Mouse (Mus musculus): ENCODE results near the gene H2afj.
A peak's percentile ranks its signal among the peaks of the same experiment; 100 is the strongest.
"Not testable (repeated sequence)": the region's sequence is repeated elsewhere in the genome, so short reads cannot be mapped to it uniquely, and the experiment has no call there.

H2afj gene

DNA sequence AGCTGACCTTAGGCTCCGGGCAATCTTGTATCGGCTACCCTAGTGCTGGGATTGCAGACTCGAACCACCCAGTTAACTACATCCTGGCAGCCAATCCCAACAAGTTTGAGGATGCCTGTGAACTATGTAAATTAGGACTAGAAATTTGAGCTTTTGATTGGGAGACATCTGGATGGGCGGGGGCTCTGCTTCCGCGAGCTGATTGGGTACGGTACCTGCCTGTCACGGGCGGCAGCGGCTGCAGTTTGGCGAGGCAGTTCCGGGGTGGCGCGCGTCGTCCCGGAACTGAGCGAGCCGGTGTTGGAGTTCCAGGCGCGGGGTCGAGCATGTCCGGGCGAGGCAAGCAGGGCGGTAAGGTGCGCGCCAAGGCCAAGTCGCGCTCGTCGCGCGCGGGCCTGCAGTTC is at the start of gene H2afj:
TSS of gene H2afj (plus strand) at position 231 of the 404 bp plus-strand sequence.
- DNase-seq (ENCODE audit: low spot score in 2 of 2) = peak; percentile 98

DNA sequence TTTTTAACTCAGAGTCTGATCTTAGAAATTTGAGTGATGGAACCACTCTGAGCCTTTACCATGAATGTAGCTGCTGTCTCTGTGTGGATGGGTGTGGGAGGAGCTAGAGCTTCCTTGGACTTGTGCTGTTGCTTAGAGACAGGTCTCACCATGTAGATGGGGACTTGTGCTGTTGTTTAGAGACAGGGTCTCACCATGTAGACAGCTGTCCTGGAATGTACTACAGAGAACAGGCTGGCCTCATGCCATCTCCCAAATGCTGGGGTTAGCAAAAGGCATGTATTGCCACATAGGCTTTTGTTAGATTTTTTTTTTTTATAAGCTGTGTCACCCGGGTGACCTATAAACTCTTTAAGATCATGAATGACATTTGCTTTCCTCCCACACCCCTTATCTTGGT is 44.1 kb upstream of the H2afj start:
- DNase-seq (ENCODE audit: low spot score in 2 of 2) = no peak

DNA sequence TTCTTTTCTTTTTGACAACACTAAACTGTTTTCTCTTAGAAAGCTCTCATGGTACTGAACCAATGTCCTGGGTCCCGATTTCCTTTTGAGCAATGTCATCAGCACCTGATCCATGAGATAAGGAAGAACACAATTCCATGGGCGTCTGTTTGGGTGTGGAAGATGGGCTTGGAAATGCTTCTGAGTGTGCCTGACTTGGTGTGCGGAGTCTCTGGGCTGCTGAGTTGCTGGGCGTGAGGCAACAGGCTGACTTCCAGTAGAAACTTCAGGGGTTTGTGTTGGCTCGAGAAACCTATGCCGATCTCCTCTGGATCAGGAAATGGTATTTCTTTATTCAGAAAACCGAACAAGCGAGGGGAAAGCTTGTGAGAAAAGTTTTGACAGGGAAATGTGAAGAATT is 38.9 kb upstream of the H2afj start:
- no peak for DNase-seq (ENCODE audit: low spot score in 2 of 2)

DNA sequence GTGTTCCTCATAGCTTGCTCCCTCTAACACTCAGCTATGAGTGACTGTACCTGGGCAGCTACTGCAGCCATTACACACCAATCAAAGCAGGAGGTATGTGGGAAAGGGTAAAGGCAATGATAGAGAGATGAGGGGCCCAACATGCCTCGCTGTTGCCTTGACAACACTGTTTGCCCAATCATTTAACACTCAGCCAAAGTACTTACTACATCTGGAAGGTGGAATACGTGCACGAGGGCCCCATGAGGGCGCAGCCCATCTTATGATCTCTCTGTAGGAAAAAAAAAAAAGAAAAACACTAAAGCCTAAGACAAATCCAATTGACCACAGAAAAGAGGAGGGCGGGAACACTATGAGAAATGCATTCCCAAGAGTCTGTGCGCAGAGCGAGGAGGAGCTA is 38.2 kb upstream of the H2afj start:
- DNase-seq (ENCODE audit: low spot score in 2 of 2) = no peak

DNA sequence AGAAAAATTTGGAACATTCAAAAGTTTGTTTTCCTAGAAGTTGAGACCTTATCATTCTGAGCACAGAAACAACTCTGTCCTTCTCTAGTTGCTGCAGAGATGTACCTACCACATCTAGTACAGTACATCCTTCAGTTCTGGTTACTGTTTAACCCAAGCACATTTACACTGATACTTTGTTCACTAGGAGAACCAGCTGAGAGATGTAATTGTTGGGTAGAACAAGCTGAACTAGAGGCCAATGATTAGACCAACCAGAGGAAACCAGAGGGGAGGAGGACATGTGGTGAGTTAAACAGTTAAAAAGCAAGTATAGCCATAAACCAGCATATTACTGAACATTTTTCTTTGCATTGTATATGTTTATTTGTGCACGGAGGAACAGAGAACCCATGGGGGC is 31.7 kb upstream of the H2afj start:
- no peak for DNase-seq (ENCODE audit: low spot score in 2 of 2)

DNA sequence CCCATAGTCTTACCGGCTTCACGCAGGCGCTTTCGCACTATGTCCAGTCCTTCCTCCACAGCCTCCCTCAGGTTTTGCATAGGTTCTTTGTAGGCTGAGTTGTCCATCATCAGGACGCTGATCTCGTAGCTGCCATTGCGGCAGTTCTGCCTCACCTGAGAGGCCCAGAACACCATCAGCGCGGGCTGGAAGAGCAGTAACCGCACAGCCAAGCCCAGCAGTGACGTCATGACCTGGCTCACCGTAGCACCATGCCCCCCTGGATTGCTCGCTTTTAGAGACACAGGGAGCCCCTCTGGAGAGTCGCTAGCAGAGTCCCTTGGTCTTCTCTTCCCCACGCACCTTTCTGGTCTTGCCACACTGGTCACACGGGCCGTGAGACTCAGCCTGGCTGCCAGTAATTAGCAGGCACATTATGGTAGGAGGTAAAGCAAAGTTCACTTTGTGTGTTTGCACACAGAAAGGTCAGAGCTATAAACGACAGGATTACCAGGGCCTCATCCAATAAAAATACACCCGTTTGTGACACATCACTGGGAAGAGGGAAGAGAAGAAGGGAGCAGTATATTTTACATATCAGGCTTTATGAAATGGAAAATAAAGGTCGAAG is 26.6 kb upstream of the H2afj start, which contains the start of gene Gucy2c:
TSS of gene Gucy2c (minus strand) at position 389 of the 610 bp plus-strand sequence.
- no peak for DNase-seq (ENCODE audit: low spot score in 2 of 2)

DNA sequence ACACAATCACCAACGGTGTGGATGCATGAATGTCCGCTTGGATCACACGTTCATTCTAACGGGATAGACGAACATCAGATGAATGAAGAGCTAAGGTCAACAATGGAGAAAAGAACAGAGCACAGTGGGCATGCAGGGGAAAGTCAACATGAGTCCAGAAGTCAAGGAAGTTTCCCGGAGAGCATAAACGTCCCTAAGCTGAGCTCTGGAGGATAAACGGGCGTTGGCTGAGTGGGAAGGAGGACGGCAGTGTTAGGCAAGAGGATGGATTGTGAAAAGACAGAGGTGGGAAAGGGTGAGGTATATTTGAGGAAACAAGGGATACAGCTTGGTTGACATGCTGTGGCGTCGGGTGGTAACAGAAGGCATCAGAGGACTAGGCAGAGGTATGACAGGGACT is 25.9 kb upstream of the H2afj start:
- no peak for DNase-seq (ENCODE audit: low spot score in 2 of 2)

DNA sequence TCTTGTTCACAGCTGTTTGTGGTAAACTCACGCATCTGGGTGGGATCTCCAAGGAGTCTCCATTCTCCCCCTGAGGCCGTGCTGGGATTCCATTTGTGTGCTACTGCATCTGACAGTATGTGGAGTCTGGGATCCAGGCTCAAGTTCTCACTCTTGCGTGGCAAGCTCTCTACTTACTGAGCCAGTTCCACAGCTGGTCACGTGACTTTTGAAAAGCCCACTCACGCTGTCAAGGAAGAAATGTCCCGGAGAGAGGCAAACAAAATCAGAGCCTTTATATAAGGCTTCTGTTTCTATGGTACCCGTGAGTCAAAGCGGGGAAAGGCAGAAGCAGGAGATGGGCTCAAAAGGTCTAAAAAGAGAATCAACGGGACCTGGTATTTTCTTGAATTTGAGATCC is 25.3 kb upstream of the H2afj start:
- no peak for DNase-seq (ENCODE audit: low spot score in 2 of 2)

DNA sequence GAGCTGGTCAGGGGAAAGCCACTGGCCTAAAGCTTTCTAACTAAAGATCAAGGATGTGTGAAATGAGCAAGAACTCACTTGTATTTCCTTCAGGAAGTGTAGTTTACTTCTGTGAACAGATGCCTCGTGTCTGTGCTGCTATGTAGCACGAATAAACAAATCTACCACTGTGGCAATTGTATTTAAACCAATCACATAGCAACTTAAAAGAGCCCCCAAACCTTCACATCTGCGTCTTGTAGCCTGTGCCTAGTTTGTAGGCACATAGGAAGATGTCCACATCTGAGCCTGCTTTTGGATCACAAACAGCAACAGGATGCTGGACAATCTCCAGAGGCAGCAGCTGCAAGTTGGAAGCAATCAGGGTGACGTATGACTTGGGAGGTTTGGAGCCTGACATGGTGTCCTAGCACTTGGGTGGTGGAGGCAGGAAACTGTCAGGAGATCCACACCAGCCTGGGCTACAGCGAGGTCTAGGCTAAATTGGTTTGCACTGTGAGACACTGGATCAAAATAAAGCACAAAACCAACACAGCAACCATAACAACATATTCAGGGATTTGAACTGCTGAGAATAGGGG is 18.6 kb upstream of the H2afj start:
- DNase-seq (ENCODE audit: low spot score in 2 of 2) = no peak

DNA sequence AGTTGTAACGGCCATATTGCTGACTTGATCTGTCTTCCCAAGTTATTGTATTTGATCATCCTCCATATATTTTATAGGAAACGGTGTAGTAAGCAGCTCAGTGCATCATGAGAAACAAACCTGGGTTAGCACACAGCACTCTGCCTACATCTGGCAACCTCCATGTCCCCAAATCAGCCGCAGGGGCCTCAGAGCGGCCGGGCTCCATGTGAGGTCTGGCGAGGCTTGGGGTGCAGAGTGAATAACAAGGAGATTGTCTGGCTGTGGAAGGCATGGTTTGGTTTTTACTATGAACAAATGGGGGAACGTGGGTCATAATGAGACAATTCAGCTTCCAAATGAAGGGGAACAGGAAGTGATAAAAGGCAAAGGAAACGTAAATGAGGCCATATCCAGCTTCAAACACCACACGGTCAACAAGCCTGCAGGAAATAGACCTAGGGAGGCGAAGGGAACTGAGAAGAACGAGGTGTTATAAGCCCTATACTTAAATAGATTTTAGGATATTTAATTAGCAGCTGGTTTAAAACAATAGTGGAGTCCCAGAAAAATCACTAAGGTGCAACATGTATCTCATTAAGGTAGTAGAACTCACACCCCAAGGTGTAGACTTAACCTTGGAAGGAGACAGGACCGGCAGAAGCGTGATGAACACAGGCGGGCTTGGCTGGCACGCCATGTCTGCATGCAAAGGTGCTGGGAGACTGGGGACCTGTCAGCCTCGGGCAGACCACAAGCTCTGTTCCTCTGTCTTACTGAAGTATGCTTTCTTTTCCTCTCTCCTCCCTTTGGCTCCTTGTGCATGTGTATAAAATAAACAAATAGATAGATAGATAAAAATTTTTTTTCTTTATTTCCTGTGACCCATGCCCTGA is 14.9 kb upstream of the H2afj start:
- no peak for DNase-seq (ENCODE audit: low spot score in 2 of 2)

DNA sequence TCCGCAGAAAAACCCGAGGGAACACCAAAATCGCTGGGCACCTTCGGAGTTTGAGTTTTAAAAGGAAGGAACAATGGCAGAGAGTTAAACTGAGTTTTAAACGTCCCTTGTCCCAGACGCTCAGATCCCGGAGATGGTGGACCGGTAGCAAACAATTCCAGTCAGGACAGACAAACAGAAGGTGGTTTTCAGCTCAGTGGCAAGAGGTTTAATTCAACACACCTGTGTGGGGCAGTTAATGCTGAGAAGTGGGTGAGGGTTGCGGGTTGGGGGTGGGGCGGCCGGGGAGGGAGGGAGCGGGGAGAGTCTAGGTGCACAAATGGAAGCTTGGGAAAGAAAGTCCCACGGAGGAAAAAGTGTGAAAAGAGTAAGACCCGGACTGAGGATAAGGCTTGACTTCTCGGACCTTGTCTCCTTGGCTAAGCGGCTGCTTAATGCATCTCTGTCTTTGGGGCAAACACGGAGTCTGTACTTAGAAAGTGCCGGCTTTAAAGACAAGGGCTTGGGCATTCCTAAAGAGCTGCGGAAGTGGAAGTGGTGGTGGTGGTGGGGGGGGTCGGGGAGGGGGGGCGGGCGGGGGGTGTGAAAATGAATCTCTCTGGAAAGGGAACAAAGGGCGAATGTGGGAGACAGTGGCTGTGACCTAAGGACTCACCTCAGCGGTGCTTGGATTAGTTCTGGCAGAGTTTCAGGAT is 14.1 kb upstream of the H2afj start:
- no peak for DNase-seq (ENCODE audit: low spot score in 2 of 2)

DNA sequence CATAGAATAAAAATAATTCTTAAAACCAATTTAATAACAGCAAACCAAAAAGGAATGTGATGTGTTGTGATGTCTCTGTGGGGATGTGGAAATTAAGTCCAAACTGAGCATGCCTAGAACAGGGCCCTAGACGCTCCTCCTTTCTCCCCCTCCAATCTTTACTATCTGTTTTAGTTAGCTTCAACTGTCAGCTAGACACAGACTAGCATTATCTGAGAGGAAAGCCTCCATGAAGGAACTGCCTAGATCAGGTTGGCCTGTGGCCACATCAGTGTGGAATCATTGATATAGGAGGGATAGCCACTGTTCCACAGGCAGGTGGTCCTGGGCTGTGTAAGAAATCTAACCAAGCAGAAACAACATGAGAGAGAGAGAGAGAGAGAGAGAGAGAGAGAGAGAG is 12.9 kb upstream of the H2afj start:
- no peak for DNase-seq (ENCODE audit: low spot score in 2 of 2)

DNA sequence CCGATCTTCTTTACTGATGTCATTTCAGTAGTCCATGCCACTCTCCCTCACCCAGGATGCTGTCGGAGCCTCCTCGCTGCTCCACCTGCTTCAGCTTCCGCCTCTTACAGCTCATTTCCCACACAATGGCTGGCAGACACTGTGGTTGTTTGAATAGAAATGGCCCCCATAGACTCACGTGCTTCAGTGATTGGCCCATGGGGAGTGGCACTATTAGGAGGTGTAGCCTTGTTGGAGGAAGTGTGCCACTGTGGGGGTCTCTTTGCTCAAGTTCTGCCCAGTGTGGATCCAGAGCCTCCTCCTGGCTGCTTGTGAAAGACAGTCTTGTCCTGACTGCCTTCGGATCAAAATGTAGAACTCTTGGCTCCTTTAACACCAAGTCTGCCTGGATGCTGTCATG is 12.2 kb upstream of the H2afj start:
- no peak for DNase-seq (ENCODE audit: low spot score in 2 of 2)

DNA sequence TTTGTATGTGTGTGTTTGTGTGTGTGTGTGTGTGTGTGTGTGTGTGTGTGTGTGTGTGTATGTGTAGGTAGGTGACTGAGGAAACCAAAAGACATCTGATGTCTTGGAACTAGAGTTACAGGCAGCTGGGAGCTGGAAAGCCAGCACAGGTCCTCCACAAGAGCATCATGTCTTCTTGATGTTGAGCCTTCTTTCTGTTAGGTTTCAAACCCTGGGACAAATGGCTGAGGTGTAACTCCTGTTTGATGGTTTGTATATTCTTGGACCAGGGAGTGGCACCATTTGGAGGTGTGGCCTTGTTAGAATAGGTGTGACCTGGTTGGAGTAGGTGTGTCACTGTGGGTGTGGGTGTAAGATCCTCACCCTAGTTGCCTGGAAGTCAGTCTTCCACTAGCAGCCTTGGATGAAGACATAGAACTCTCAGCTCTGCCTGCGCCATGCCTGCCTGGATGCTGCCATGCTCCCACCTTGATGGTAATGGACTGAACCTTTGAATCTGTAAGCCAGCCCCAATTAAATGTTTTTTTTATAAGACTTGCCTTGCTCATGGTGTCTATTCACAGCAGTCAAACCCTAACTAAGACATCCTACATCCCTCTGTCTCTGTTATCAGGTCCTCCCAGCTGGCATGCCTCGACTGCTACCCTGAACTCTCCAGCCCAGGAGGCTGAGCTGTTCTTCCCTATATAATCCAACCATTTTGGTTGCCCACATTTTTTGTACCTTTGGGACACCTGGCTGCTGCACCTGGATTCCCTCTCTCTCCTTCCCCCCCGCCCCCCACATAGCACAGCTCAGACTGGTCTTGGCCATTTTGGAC is 10.0 kb upstream of the H2afj start:
- not testable (repeated sequence) for DNase-seq (ENCODE audit: low spot score in 2 of 2)

DNA sequence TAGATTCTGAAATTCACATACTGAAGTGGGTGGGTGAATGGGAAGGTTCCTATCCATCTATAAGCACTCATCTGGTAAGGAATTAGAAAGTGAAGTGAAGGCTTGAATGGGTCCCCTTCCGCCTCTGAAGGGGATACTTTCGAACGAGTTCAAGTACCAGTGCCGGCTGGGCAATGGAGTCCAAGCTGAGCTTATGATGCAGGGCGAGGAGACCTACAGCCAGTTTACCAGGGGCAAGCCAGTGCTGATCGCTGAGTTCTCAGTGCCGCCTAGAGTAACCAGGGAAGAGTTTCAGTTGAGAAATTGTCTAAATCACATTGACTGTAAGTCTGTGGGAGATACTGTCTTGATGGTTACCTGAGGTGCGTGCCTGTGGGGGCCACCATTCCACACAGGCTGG is 7.3 kb upstream of the H2afj start:
- no peak for DNase-seq (ENCODE audit: low spot score in 2 of 2)

DNA sequence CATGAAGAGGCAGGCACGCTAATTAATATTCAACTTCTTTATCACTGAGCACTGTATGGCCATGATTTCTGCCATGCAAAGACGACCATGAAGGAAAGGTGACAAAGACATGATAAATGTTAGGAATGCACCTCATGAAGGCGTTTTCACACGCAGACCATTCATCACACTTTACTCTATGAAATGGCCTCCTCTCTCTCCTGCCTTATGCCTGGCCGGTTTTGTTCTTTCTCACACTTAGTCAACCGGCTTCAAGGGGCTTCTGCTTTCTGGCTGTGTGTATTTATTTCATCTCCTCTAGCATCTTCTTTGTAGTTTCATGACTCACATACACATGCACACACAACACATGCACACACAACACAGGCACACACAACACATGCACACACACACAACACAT is 6.8 kb upstream of the H2afj start:
- DNase-seq (ENCODE audit: low spot score in 2 of 2) = no peak

DNA sequence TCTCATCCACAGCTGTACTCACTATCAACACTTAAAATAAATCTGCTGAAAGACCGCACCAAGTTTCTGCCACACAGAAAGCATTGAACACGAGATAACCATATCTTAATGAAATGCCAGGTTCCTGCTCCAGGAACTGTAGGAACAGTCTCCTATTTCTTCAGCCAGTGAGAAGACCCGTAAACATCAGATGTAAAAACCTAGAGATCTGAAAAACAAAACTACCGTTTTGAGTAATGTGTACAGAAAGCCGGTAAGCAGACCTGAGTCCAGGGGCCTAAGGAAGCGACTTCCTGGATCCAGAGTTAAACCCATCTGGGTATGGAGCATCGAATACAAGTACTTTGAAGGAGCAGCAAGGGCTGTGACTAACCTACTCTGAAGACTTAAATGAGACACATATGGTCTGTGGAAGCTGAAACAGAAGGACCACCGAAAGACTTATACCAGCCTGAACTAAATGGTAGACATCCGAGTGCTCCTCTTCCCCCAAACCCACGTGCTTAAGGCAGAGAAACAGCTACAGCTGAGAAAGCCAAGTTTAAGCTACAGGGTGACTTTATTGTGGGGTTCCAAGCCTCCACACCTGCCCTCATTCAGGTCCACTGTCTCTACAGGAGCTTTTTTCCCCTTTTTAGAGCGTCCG is 4.8 kb upstream of the H2afj start:
- no peak for DNase-seq (ENCODE audit: low spot score in 2 of 2)

DNA sequence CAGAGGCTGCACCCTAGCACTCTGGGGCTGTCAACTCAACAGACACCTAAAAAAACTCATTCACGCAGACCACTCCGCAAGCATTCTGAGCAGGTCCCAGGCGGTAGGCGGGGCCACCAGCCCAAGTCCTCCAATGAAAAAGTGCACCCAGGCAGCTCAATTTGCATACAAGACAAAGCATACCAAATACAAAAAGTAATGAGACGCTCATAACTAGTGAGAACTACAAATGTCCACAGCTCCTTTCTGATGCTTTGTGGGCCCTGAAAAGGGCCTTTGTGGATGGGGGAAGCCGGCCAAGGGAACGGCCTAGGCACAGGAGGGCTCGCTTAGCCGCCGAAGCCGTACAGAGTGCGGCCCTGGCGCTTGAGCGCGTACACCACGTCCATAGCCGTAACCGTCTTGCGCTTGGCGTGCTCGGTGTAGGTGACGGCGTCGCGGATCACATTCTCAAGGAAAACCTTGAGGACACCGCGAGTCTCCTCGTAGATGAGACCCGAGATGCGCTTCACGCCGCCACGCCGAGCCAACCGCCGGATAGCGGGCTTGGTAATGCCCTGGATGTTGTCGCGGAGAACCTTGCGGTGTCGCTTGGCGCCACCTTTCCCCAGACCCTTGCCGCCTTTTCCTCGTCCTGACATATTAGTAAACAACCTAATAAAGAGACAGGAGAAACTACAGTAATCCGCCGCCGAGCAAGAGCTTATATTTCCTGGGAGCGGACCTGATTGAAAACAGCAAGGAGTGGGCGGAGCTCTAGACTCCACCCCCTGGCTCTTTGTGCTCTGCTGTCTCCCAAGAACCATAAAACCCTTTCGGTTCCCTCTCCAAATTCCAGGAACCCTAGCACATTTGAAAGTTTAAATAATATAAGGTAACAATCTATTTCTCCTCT is 4.1 kb upstream of the H2afj start, which contains the start of gene Hist4h4:
TSS of gene Hist4h4 (minus strand) at position 677 of the 895 bp plus-strand sequence.
- DNase-seq (ENCODE audit: low spot score in 2 of 2) = peak; percentile 97 to 99

DNA sequence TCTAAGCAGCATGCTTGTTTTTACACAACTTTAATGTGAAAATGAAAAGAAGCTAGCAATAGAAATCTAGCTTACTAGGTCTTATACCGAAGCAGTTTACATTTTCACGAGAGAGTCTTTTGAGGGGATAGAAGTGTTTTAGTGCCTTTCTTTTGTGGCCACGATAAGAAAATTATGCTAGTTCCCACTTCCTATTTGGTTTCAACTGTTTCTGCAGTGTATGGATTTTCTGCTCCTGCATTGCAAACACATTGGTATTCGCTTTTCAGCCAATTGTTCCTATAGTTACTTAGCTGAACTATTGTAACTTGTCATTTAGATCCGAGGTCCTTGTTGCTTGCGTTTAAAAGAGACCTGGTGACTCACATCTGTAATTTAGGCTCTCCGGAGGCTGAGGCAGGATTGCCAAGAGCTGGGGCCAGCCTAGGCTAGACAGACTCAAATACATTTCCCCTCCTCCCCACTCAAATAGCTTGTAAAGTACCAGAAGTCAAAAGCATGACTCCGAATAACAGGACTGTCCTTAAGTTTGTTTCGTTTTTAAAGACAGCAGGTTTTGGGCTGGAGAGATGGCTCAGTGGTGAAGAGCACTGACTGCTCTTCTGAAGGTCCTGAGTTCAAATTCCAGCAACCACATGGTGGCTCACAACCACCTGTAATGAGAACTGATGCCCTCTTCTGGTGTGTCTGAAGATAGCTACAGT is 3.2 kb upstream of the H2afj start:
- DNase-seq (ENCODE audit: low spot score in 2 of 2) = no peak
